Comparison of ENCODE assay signal across 8 mouse cellular contexts in the genomic region with DNA sequence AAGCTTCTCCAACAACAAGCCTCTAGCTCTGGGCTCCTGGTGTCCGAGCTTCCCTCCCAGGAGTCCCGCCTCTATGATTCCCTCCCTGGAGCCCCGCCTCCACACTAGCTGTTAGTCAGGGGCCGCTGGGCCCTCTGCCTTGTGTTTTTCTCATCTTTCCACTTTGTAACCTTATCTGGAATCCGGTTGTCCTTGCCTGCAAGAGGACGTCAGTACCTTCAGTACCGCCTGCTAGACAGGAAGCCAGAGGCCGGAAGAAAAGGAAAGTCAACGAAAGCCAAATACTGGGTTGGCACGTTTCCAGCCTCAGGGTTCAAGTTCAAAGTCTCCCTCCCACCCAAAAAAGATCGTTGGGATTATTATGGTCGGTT. TPM values are rescaled to one million over a fixed set of nuclear protein-coding genes. Genes with fewer than 3 reads are reported as not detected.
DNase-seq lines count a peak whose midpoint lies in the region; ATAC-seq and TF ChIP-seq lines count a peak whose summit lies in the region.

No protein-coding gene starts in this region.

- under 1% methylated on average over 12 of the region's 12 CpGs for WGBS in lung, postnatal 0 days
- 22% methylated on average over 12 of the region's 12 CpGs for WGBS in hindbrain, embryonic 16.5 days

- TF ChIP-seq EP300 in lung, postnatal 0 days (IDR thresholded peaks at IDR 0.05): peak; percentile 73

- peak; percentile 21; the same call in 1 of the 2 replicates for ATAC-seq in granulocyte monocyte progenitor cell, adult 5-6 weeks (replicated peaks; ENCODE audit: poor library complexity, severe bottlenecking)
- peak; percentile 85 for ATAC-seq in lung, postnatal 0 days
- no peak for ATAC-seq in hindbrain, embryonic 16.5 days

- H3K4me1 ChIP-seq in lung, postnatal 0 days (ENCODE audit: insufficient read depth, low read depth, low read length): peaks cover 6% of the 10 kb centered on the region; the same call in 1 of the 2 replicates
- H3K4me1 ChIP-seq in hindbrain, embryonic 16.5 days (ENCODE audit: control insufficient read depth, insufficient read depth, low read depth, low read length): no peaks in the 10 kb centered on the region

- no peak overlapping the region for H3K27ac ChIP-seq in lung, postnatal 0 days (ENCODE audit: low read length)
- H3K27ac ChIP-seq in hindbrain, embryonic 16.5 days (ENCODE audit: low read depth, low read length): no peak overlapping the region

- H3K4me2 ChIP-seq in lung, postnatal 0 days (replicated peaks; ENCODE audit: low read depth, low read length): peak overlapping the region; percentile 22; the same call in 1 of the 2 replicates
- no peak overlapping the region for H3K4me2 ChIP-seq in hindbrain, embryonic 16.5 days (ENCODE audit: low read length)

- DNase-seq in urinary bladder, postnatal 25 days (ENCODE audit: low spot score): peak; percentile 29
- no peak for DNase-seq in urinary bladder, adult 2 months (ENCODE audit: low spot score)
- peak; percentile 76 to 77 for DNase-seq in kidney, adult 8-10 months
- DNase-seq in lung, postnatal 0 days (ENCODE audit: low spot score): peak; percentile 87
- peak; percentile 72 for DNase-seq in yolk sac, embryonic 10.5 days (ENCODE audit: low spot score)
- DNase-seq in spleen, postnatal 10 days (ENCODE audit: low spot score in 2 of 2): no peak

- no peak for TF ChIP-seq CTCF in lung, postnatal 0 days (IDR thresholded peaks at IDR 0.05)

- H3K9ac ChIP-seq in lung, postnatal 0 days (replicated peaks; ENCODE audit: low read depth): no peak overlapping the region
- H3K9ac ChIP-seq in hindbrain, embryonic 16.5 days (ENCODE audit: low read depth, low read length): no peak overlapping the region

- no peak overlapping the region for H3K4me3 ChIP-seq in lung, postnatal 0 days (ENCODE audit: low read depth, low read length)
- no peak overlapping the region for H3K4me3 ChIP-seq in hindbrain, embryonic 16.5 days (ENCODE audit: low read length)

- no peaks in the 10 kb centered on the region for H3K27me3 ChIP-seq in lung, postnatal 0 days (replicated peaks; ENCODE audit: insufficient read depth, low read length)
- H3K27me3 ChIP-seq in hindbrain, embryonic 16.5 days (replicated peaks; ENCODE audit: control insufficient read depth, insufficient read depth, low read length): no peaks in the 10 kb centered on the region

- H3K9me3 ChIP-seq in lung, postnatal 0 days (ENCODE audit: low read length): no peaks in the 10 kb centered on the region
- no peaks in the 10 kb centered on the region for H3K9me3 ChIP-seq in hindbrain, embryonic 16.5 days (ENCODE audit: control insufficient read depth, low read length)

- H3K36me3 ChIP-seq in lung, postnatal 0 days (ENCODE audit: insufficient read depth, low read length): no peaks in the 10 kb centered on the region
- H3K36me3 ChIP-seq in hindbrain, embryonic 16.5 days (ENCODE audit: control insufficient read depth, insufficient read depth, low read length): no peaks in the 10 kb centered on the region

RNA-seq across cellular contexts. Expression of a gene that starts 15.9 kb away (rescaled TPM):
- polyA plus RNA-seq in urinary bladder, adult 2 months (2012; rRNA removed): 12.4 and 18.2 TPM in 2 replicates
- 213 and 215 TPM in 2 replicates for total RNA-seq in granulocyte monocyte progenitor cell, adult 5-6 weeks (2014; fragmentation: Nextera tagmentation)
- 171 and 196 TPM in 2 replicates for total RNA-seq in granulocyte monocyte progenitor cell, adult 5-6 weeks (2017)
- 36.0 and 36.4 TPM in 2 replicates for polyA plus RNA-seq in lung, postnatal 0 days (2015; fragmentation: Nextera tagmentation; extraction: Ambion mirVana)
- polyA plus RNA-seq in hindbrain, embryonic 16.5 days (2015; fragmentation: Nextera tagmentation; extraction: Ambion mirVana): 4.2 and 4.8 TPM in 2 replicates

Comparison
In these comparisons a context has a peak if more than half of its experiments do, and no peak if none do; other contexts are left out.
1. DNase-seq: peak in urinary bladder, postnatal 25 days (single experiment), kidney, adult 8-10 months (2 of 2), lung, postnatal 0 days (single experiment) and yolk sac, embryonic 10.5 days (single experiment); none in urinary bladder, adult 2 months (single experiment) and spleen, postnatal 10 days (0 of 2).